Mouse (Mus musculus): Measurements from ENCODE around the gene Syt2.

The Syt2 gene

DNA sequence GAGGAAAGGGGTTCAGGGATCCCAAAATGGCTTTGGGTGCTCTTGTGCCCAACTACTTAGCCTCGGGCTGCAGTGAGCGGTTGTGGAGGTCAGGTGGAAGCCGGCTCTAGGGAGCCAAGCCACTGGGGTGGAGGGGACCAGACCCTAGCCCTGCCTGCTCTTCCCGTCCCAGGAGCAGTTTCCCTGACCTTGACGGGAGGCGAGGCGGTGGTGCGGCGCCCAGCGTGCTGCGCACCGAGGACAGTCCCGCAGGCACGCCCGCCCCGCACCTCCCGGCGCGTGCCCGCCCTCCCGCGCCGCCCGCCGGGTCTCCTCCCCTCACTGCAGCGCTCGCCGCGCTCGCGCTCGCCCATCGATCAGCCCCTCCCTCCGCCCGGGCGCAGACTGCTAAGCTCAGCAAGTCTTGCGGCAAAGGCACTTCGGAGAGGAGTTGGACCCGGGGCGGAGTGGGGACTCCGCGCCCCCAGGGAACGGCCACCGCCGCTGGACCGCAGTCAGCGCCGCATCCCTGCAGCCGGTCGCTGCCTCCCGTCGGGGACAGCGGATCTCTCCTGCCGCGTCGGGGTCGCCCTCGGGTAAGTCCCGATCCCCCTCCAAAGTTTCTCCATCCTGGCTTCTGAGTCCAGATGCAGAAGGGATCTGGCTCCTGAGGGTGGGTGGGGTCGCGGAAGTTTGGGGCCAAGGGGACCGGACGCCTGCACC is at the start of gene Syt2:
TSS of gene Syt2 (plus strand) at position 417 of the 702 bp plus-strand sequence.
- peak; percentile 16 for DNase-seq (ENCODE audit: low read depth)

DNA sequence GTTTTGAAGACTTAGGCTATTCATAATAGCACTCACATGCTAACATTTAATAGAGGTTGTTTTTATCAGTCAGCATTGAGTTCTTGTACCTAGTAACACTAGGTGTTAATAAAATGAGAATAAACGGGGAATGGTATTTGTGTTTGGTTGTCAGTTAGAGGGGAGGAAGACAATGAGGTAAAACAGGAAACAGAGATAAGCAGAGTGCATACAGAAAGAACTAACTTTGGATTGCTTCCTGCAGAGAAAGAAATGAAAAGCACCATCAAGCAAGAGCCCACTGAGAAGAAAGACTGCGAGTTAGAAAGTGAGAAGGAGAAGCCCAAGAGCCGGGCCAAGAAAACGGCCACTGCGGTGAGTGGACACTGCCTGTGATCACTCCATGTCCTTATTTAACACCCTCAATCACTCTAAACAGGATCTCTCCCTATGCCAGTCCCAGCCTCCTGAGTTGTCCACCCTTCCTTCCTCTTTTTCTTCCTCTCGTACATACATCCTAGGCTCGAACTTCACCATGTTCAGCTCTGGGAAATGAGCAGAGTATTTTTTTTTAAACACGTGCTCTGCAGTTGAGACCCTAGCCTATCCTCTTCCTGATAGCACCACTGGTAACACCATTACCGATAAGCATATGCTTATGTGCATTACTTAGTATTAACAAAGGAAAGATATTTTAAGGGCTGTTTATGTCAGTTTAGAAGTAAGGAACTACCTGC is 49.0 kb upstream of the Syt2 start:
- DNase-seq (ENCODE audit: low read depth): no peak

- DNase-seq (ENCODE audit: low read depth): no peak
Observed at GRCm38 (mm10) chr1:134604086-134604485, 42.4 kb upstream of the Syt2 start.

DNA sequence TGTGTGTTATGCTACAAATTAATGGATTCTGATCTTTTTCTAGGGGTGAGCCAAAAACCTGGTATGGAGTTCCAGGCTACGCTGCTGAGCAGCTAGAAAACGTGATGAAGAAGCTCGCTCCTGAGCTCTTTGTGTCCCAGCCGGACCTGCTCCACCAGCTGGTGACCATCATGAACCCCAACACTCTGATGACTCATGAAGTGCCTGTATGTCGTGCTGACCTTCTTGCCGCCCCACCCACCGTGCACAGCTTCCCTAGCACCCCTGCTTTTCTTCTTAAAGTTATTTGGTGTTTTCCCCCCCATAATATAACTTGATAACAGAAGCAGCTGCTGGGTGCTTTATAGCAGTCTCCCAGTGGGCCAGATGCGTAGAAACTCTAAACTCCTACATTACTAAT is 40.8 kb upstream of the Syt2 start:
- DNase-seq (ENCODE audit: low read depth): no peak

DNA sequence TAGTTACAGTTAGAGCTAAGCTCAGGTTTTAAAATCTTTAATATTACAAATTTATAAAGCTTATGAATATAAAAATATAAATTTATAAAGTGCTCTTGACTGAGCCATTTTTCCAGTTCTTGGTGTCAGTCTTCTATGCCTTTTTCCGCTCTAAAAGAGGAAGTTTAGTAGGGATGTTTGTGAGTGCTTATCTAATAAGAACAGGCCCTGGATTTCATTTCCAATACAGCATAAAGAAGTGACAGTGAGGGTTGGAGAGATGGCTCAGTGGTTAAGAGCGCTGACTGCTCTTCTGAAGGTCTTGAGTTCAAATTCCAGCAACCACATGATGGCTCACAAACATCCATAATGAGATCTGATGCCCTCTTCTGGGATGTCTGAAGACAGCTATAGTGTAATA is 40.1 kb upstream of the Syt2 start:
- no peak for DNase-seq (ENCODE audit: low read depth)

GRCm38 (mm10) chr1:134607279-134607678 is 39.2 kb upstream of the Syt2 start:
- DNase-seq (ENCODE audit: low read depth): peak; percentile 29

- DNase-seq (ENCODE audit: low read depth): no peak
Observed at GRCm38 (mm10) chr1:134609172-134609571, 37.3 kb upstream of the Syt2 start.

- DNase-seq (ENCODE audit: low read depth): no peak
Observed at GRCm38 (mm10) chr1:134614554-134614953, 31.9 kb upstream of the Syt2 start.

DNA sequence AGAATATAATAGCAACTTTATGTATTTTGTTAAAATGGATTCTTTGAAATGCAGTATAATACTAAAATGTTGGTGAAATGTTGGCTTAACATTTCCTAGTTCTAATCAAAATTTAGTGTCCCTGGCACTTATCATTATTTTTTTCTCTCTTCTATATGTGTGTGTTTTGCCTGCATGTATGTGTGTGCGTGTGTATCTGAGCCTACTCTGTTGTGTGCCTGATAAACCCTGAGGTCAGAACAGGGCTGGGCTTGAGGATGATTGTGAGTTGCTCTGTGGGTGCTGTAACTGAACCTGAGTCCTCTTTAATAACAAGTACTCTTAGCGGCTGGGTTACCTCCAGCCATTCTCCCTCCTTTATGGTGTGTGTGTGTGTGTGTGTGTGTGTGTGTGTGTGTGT is 31.5 kb upstream of the Syt2 start:
- DNase-seq (ENCODE audit: low read depth): no peak

DNA sequence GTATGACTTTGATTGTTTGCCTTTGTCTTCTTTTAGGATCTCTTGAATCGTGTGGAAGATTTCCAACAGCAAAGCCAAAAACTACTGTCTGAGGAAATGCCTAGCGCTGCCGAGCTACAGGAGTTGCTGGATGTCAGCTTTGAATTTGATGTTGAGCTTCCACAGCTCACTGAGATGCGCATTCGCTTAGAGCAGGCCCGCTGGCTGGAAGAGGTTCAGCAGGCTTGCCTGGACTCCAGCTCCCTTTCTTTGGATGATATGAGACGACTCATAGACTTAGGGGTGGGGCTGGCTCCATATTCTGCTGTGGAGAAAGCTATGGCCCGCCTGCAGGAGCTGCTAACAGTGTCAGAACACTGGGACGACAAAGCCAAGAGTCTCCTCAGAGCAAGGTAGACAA is 28.8 kb upstream of the Syt2 start:
- no peak for DNase-seq (ENCODE audit: low read depth)

GRCm38 (mm10) chr1:134625325-134625724 is 21.2 kb upstream of the Syt2 start:
- DNase-seq (ENCODE audit: low read depth): no peak

DNA sequence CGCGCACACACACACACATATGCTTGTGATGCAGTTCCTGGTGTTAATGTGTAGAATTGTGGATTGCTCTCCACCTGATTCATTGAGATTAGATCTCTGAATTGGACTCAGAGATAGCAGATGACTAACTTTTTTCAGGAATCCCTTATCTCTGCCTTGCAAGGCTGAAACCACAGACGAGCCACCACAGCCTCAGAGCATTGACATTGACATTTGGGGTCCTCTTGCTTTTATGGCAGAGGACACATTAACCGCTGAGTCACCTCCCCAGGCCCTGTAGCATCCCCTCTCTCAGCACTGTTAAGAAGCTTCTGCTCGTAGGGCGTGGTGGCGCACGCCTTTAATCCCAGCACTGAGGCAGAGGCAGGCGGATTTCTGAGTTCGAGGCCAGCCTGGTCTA is 17.0 kb upstream of the Syt2 start:
- no peak for DNase-seq (ENCODE audit: low read depth)

DNA sequence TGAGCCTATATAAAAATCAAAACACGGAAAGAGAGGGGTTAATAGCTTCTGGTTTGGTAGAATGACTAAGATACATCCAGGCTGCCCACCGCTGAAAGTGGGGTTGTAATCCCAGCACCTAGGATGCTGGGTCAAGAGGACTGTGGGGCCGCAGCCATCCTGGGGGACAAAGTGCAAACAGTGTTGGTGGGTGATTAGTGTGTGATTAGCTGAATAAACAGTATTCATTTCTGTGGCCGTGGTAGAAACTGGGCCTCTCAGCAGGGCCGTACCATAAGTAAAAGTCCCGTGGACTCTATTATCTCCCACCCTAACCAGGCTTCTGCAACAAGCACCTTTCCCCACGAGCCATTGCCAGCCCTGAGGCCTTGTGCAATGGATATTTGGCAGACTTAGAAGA is 12.2 kb upstream of the Syt2 start:
- DNase-seq (ENCODE audit: low read depth): no peak

DNA sequence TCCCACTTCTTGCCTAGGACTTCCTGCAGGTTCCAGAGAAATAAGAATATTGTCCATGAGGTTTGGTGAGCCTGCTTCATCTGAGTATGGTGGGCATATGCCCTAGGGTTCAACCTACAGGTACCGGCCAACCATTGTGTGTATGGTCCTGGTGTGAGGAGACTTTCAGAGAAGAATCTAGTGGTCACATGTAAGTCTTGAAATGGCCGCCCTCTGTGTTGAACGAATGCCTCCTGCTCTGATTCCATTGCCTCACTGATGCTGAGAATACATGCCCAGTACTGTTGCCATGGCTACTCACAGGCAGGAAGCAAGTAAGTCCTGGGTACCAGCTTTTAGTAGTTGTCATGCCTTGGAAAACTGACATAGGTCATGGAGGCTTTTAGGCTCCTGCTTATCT is 10.2 kb upstream of the Syt2 start:
- no peak for DNase-seq (ENCODE audit: low read depth)

DNA sequence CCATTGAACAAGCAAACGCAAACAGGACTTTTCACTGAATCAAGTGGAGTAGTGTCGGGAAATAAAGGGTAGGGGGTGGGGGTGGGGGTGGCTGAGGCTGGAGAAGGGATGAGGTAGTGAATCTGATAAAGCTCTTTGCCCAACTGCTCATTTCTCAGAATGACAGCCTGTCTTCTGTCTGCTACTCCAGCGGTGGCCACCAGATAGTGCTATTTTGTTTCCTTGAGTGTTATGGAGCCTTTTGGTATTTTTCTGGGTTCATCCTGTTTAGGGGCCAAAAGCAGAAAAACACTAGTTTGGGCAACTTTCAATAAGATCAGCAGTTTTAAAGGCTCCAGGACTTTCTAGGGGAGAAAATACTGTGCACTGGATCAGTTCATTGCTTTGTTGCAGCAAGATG is 9.8 kb upstream of the Syt2 start:
- DNase-seq (ENCODE audit: low read depth): peak; percentile 47

DNA sequence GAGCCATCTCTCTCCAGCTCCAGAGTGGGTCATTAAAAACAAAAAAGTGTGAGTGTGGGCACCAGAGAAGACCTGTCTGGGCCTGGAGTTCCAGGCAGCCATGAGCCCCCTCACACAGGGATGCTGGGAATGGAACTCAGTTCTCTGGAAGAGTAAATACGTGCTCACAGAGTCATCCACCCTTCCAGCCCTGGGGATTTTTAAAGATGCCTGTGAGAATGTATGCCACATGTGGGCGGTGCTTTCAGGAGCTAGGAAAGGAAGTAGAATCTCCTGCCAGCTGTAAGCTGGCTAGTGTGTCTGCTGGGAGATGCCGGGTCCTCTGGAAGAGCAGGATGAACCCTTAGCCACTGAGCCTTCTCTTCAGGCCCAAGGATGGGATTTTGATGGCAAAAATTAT is 8.4 kb upstream of the Syt2 start:
- no peak for DNase-seq (ENCODE audit: low read depth)

- no peak for DNase-seq (ENCODE audit: low read depth)
Observed at GRCm38 (mm10) chr1:134638522-134638921, 8.0 kb upstream of the Syt2 start.

DNA sequence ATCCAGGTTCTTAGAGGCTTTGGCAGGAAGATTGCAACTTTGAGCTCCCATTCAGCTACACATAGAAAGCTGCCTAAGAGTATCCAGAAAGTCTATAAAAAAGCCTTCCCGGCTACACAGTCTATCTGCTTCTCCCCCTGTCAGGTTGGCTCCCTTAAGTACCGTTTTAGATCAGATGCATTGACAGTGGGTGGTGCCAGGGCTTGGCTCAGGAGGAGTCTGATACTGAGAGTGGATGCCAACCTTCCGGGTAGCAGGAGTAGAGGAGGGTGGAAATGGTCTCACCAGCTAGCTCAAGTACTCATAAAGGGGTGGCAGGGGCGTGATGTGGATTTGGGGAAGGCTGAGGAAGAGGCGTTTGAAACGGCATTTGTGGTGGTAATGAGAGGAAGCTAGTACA is 7.0 kb upstream of the Syt2 start:
- no peak for DNase-seq (ENCODE audit: low read depth)

GRCm38 (mm10) chr1:134641507-134641906 is 5.0 kb upstream of the Syt2 start:
- DNase-seq (ENCODE audit: low read depth): peak; percentile 28

- no peak for DNase-seq (ENCODE audit: low read depth)
Observed at GRCm38 (mm10) chr1:134643702-134644101, 2.8 kb upstream of the Syt2 start.

GRCm38 (mm10) chr1:134645408-134646200 is 873 bp upstream of the Syt2 start:
- no peak for DNase-seq (ENCODE audit: low read depth)

DNA sequence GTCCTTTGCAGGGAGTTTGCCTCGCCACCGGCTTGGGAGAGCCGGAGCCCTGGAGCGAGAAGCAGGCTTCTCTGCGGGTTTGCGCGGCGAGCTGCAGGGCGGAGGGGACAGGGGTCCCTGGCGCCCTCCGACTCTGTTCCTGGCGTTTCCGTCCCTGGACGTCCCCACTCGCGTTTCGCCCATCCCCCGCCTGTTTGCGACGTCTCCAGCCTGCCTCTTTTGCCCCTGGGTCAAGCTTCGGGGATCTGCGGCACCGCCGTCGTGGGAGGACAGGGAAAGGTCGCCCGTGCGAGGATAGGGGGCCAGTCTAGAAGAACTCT is 446 bp downstream of the Syt2 start:
- DNase-seq (ENCODE audit: low read depth): no peak

DNA sequence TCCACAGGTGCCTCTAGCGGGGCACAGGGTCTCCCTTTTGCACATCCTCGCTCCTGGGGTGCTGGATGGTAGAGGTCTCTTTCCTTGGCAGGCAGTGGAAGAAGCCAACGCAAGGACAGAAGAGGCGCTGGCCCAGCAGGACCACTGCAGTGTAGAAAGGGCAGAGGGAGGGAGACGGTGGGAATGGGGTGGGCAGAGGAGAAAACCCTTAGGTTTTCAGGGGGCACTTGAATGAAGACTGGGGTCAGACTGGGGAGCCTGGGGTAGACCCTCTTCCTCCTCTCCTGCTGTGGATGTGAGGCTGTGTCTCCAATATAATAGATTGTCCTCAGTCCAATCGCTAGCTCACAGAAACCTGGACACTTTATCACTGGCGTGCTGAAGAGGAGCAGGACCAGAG is 1.1 kb downstream of the Syt2 start:
- no peak for DNase-seq (ENCODE audit: low read depth)

Data from induced T-regulatory cell, adult 2 months (primary cell).